Mouse (Mus musculus): ENCODE results near the gene Dnaic2. TPM values are rescaled to one million over a fixed set of nuclear protein-coding genes. Genes with fewer than 3 reads are reported as not detected.
A peak's percentile ranks its signal among the peaks of the same experiment; 100 is the strongest.

Gene Dnaic2
- polyA plus RNA-seq, 1 experiment = 0.27 TPM

GRCm38 (mm10) chr11:114715531-114715930, 11.7 kb upstream of the Dnaic2 start:
- Histone ChIP-seq H3ac (ENCODE audit: control insufficient read depth, insufficient read length, low read depth) (no peak overlapping the region), H3K36me3 (ENCODE audit: control insufficient read depth, insufficient read depth) (peaks cover 49% of the 10 kb centered on the region), H3K4me3 (ENCODE audit: insufficient read depth, poor library complexity, severe bottlenecking) (no peak overlapping the region), H3K79me2 (ENCODE audit: control insufficient read depth, insufficient read depth) (no peaks in the 10 kb centered on the region), H3K27me3 (ENCODE audit: control insufficient read depth, insufficient read depth, insufficient read length) (no peaks in the 10 kb centered on the region), H3K79me3 (ENCODE audit: low read depth) (no peaks in the 10 kb centered on the region)
- TF ChIP-seq MYOD1 (IDR thresholded peaks at IDR 0.05; ENCODE audit: control insufficient read depth, insufficient read length, low read depth) (no peak), FOSL1 (IDR thresholded peaks at IDR 0.05; ENCODE audit: insufficient read depth, low read length, poor library complexity, severe bottlenecking) (no peak), MAX (IDR thresholded peaks at IDR 0.05) (no peak)

GRCm38 (mm10) chr11:114720535-114720934, 6.7 kb upstream of the Dnaic2 start:
- Histone ChIP-seq H3K4me3 (ENCODE audit: insufficient read depth, poor library complexity, severe bottlenecking) (no peak overlapping the region), H3ac (ENCODE audit: control insufficient read depth, insufficient read length, low read depth) (no peak overlapping the region), H3K27me3 (ENCODE audit: control insufficient read depth, insufficient read depth, insufficient read length) (no peaks in the 10 kb centered on the region), H3K36me3 (ENCODE audit: control insufficient read depth, insufficient read depth) (peaks cover 17% of the 10 kb centered on the region), H3K79me3 (ENCODE audit: low read depth) (no peaks in the 10 kb centered on the region), H3K79me2 (ENCODE audit: control insufficient read depth, insufficient read depth) (no peaks in the 10 kb centered on the region)
- TF ChIP-seq CEBPB (IDR thresholded peaks at IDR 0.05; ENCODE audit: low read depth) (no peak), FOSL1 (IDR thresholded peaks at IDR 0.05; ENCODE audit: insufficient read depth, low read length, poor library complexity, severe bottlenecking) (no peak), MAX (IDR thresholded peaks at IDR 0.05) (no peak), MYOD1 (IDR thresholded peaks at IDR 0.05; ENCODE audit: control insufficient read depth, insufficient read length, low read depth) (no peak), CTCF (IDR thresholded peaks at IDR 0.05; ENCODE audit: control insufficient read depth, insufficient read depth, insufficient read length) (no peak)

- no peaks in the 10 kb centered on the region for H3K79me3 ChIP-seq (ENCODE audit: low read depth)
- no peak overlapping the region for H3ac ChIP-seq (ENCODE audit: control insufficient read depth, insufficient read length, low read depth)
- H3K79me2 ChIP-seq (ENCODE audit: control insufficient read depth, insufficient read depth) = no peaks in the 10 kb centered on the region
- TF ChIP-seq FOSL1 (IDR thresholded peaks at IDR 0.05; ENCODE audit: insufficient read depth, low read length, poor library complexity, severe bottlenecking) = no peak
- no peak for TF ChIP-seq CEBPB (IDR thresholded peaks at IDR 0.05; ENCODE audit: low read depth)
- no peak for TF ChIP-seq MYOG (IDR thresholded peaks at IDR 0.05; ENCODE audit: control insufficient read depth, extremely low read depth, insufficient read length)
- no peak for TF ChIP-seq CTCF (IDR thresholded peaks at IDR 0.05; ENCODE audit: control insufficient read depth, insufficient read depth, insufficient read length)
- no peak for TF ChIP-seq MAX (IDR thresholded peaks at IDR 0.05)
- TF ChIP-seq MYOD1 (IDR thresholded peaks at IDR 0.05; ENCODE audit: control insufficient read depth, insufficient read length, low read depth) = no peak
- TF ChIP-seq USF1 (IDR thresholded peaks at IDR 0.05; ENCODE audit: low read depth) = no peak
- H3K27me3 ChIP-seq (ENCODE audit: control insufficient read depth, insufficient read depth, insufficient read length) = no peaks in the 10 kb centered on the region
- peaks cover 4% of the 10 kb centered on the region for H3K36me3 ChIP-seq (ENCODE audit: control insufficient read depth, insufficient read depth)
- H3K4me3 ChIP-seq (ENCODE audit: insufficient read depth, poor library complexity, severe bottlenecking) = no peak overlapping the region
Measured at GRCm38 (mm10) chr11:114722438-114722837, 4.8 kb upstream of the Dnaic2 start.

- Histone ChIP-seq H3K36me3 (ENCODE audit: control insufficient read depth, insufficient read depth) (peaks cover 4% of the 10 kb centered on the region), H3K27me3 (ENCODE audit: control insufficient read depth, insufficient read depth, insufficient read length) (no peaks in the 10 kb centered on the region), H3K79me2 (ENCODE audit: control insufficient read depth, insufficient read depth) (no peaks in the 10 kb centered on the region), H3ac (ENCODE audit: control insufficient read depth, insufficient read length, low read depth) (no peak overlapping the region), H3K79me3 (ENCODE audit: low read depth) (no peaks in the 10 kb centered on the region), H3K4me3 (ENCODE audit: insufficient read depth, poor library complexity, severe bottlenecking) (no peak overlapping the region)
- peak; percentile 97 for TF ChIP-seq USF1 (IDR thresholded peaks at IDR 0.05; ENCODE audit: low read depth)
- peak; percentile 43 for TF ChIP-seq MYOD1 (IDR thresholded peaks at IDR 0.05; ENCODE audit: control insufficient read depth, insufficient read length, low read depth)
- peak; percentile 37 for TF ChIP-seq FOSL1 (IDR thresholded peaks at IDR 0.05; ENCODE audit: insufficient read depth, low read length, poor library complexity, severe bottlenecking)
- TF ChIP-seq CTCF (IDR thresholded peaks at IDR 0.05; ENCODE audit: control insufficient read depth, insufficient read depth, insufficient read length) = no peak
- peak; percentile 98 for TF ChIP-seq MAX (IDR thresholded peaks at IDR 0.05)
Measured at GRCm38 (mm10) chr11:114723030-114723429, 4.2 kb upstream of the Dnaic2 start.

GRCm38 (mm10) chr11:114724787-114725590, 2.2 kb upstream of the Dnaic2 start:
- H3K79me3 ChIP-seq (ENCODE audit: low read depth) = no peaks in the 10 kb centered on the region
- H3K79me2 ChIP-seq (ENCODE audit: control insufficient read depth, insufficient read depth) = no peaks in the 10 kb centered on the region
- H3K4me3 ChIP-seq (ENCODE audit: insufficient read depth, poor library complexity, severe bottlenecking) = no peak overlapping the region
- no peak overlapping the region for H3ac ChIP-seq (ENCODE audit: control insufficient read depth, insufficient read length, low read depth)
- H3K36me3 ChIP-seq (ENCODE audit: control insufficient read depth, insufficient read depth) = no peaks in the 10 kb centered on the region
- no peaks in the 10 kb centered on the region for H3K27me3 ChIP-seq (ENCODE audit: control insufficient read depth, insufficient read depth, insufficient read length)
- TF ChIP-seq CEBPB (IDR thresholded peaks at IDR 0.05; ENCODE audit: low read depth) = peak; percentile 43
- TF ChIP-seq MYOG (IDR thresholded peaks at IDR 0.05; ENCODE audit: control insufficient read depth, extremely low read depth, insufficient read length) = no peak
- TF ChIP-seq USF1 (IDR thresholded peaks at IDR 0.05; ENCODE audit: low read depth) = no peak
- TF ChIP-seq MYOD1 (IDR thresholded peaks at IDR 0.05; ENCODE audit: control insufficient read depth, insufficient read length, low read depth) = no peak
- no peak for TF ChIP-seq MAX (IDR thresholded peaks at IDR 0.05)
- TF ChIP-seq FOSL1 (IDR thresholded peaks at IDR 0.05; ENCODE audit: insufficient read depth, low read length, poor library complexity, severe bottlenecking) = no peak
- TF ChIP-seq CTCF (IDR thresholded peaks at IDR 0.05; ENCODE audit: control insufficient read depth, insufficient read depth, insufficient read length) = no peak

- H3K79me3 ChIP-seq (ENCODE audit: low read depth) = no peaks in the 10 kb centered on the region
- H3K79me2 ChIP-seq (ENCODE audit: control insufficient read depth, insufficient read depth) = no peaks in the 10 kb centered on the region
- TF ChIP-seq CTCF (IDR thresholded peaks at IDR 0.05; ENCODE audit: control insufficient read depth, insufficient read depth, insufficient read length) (no peak), USF1 (IDR thresholded peaks at IDR 0.05; ENCODE audit: low read depth) (no peak), CEBPB (IDR thresholded peaks at IDR 0.05; ENCODE audit: low read depth) (no peak), MYOG (IDR thresholded peaks at IDR 0.05; ENCODE audit: control insufficient read depth, extremely low read depth, insufficient read length) (no peak), FOSL1 (IDR thresholded peaks at IDR 0.05; ENCODE audit: insufficient read depth, low read length, poor library complexity, severe bottlenecking) (no peak), MAX (IDR thresholded peaks at IDR 0.05) (no peak), MYOD1 (IDR thresholded peaks at IDR 0.05; ENCODE audit: control insufficient read depth, insufficient read length, low read depth) (no peak)
- no peaks in the 10 kb centered on the region for H3K27me3 ChIP-seq (ENCODE audit: control insufficient read depth, insufficient read depth, insufficient read length)
- no peak overlapping the region for H3ac ChIP-seq (ENCODE audit: control insufficient read depth, insufficient read length, low read depth)
- no peaks in the 10 kb centered on the region for H3K36me3 ChIP-seq (ENCODE audit: control insufficient read depth, insufficient read depth)
- H3K4me3 ChIP-seq (ENCODE audit: insufficient read depth, poor library complexity, severe bottlenecking) = no peak overlapping the region
Measured at GRCm38 (mm10) chr11:114727826-114728186, 598 bp downstream of the Dnaic2 start.

Data from C2C12 (cell line).